Mouse (Mus musculus) liver, embryonic 11.5 days (tissue): ENCODE measurements around the gene Copg1. TPM values are rescaled to one million over a fixed set of nuclear protein-coding genes. Genes with fewer than 3 reads are reported as not detected.

Source experiments
- ATAC-seq: fragments of 200-750 bp; cut with Nextera tagmentation; replicated peaks from 2 replicates; pipeline ENCODE4 v1.8.0; 2017; ENCODE audit warnings: moderate number of reproducible peaks, mild to moderate bottlenecking, moderate TSS enrichment, moderate library complexity; ENCODE audit not compliant: low FRiP score
- DNase-seq: peaks from one replicate; pipeline ENCODE4 v3.0.0-alpha.2; 2017; ENCODE audit warnings: low spot score
- H3K27ac ChIP-seq: fragments of 300-500 bp; sonication (generic); 2 replicates; pipeline ENCODE4 v1.5.1; 2014; ENCODE audit warnings: mild to moderate bottlenecking, low read depth, low read length, control low read depth
- H3K27me3 ChIP-seq: fragments of 300-500 bp; sonication (generic); replicated peaks from 2 replicates; pipeline ENCODE4 v1.6.1; 2014; ENCODE audit warnings: low read length, mixed read lengths; ENCODE audit not compliant: control insufficient read depth, insufficient read depth
- H3K36me3 ChIP-seq: fragments of 300-500 bp; sonication (generic); 2 replicates; pipeline ENCODE4 v1.6.1; 2014; ENCODE audit warnings: mild to moderate bottlenecking, low read length, moderate library complexity, mixed read lengths; ENCODE audit not compliant: control insufficient read depth, insufficient read depth
- H3K4me1 ChIP-seq: fragments of 300-500 bp; sonication (generic); replicated peaks from 2 replicates; pipeline ENCODE4 v1.6.1; 2014; ENCODE audit warnings: low read length, mixed read lengths; ENCODE audit not compliant: control insufficient read depth, insufficient read depth
- H3K4me2 ChIP-seq: fragments of 300-500 bp; sonication (generic); 2 replicates; pipeline ENCODE4 v1.6.1; 2014; ENCODE audit warnings: mild to moderate bottlenecking, control low read depth, moderate library complexity
- H3K4me3 ChIP-seq: fragments of 300-500 bp; sonication (generic); 2 replicates; pipeline ENCODE4 v1.5.1; 2014; ENCODE audit warnings: low read depth, low read length, control low read depth
- H3K9ac ChIP-seq: fragments of 300-500 bp; sonication (generic); 2 replicates; pipeline ENCODE4 v1.6.1; 2014; ENCODE audit warnings: low read depth, low read length, control low read depth
- H3K9me3 ChIP-seq: fragments of 300-500 bp; sonication (generic); 2 replicates; pipeline ENCODE4 v1.6.1; 2016; ENCODE audit warnings: low read length, inconsistent platforms, mixed read lengths; ENCODE audit not compliant: control insufficient read depth
- WGBS: fragments of 180-500 bp; shearing (Covaris S2); extraction: QIAGEN DNeasy Blood & Tissue Kit; methylation state at CpG from one replicate; pipeline ENCODE4 v1.1.7; 2014; 5-methylcytosine and 5-hydroxymethylcytosine counted together
- polyA plus RNA-seq: library from polyadenylated mRNA; unstranded; fragments of >200 nt; fragmentation: Nextera tagmentation; extraction: Ambion mirVana; gene quantifications from 2 replicates; pipeline ENCODE4 v1.2.1, GENCODE M21; 2014

Copg1 gene
- polyA plus RNA-seq, 1 experiment from 2014 or later: 116 TPM

DNA sequence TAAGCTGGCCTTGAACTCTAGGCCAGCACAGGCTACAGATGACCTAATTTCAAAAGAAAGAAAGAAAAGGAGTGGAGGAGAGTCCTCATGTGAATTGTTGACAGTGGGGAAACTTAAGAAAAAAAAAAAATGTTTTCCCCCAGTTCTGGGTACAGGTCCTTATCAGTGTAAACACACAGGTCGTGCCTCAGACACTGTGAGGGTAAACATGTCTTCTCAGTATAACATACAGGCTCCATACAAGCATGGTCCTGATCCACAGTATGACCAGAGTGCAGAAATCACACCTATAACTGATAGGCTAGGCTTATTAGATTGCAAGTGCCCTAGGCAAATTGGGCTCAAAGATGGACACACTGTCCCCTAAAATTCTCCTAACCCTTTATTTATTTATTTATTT, 17.2 kb upstream of the Copg1 start:
- no peak overlapping the region for H3K4me3 ChIP-seq
- ATAC-seq: peak; percentile 71
- no peaks in the 10 kb centered on the region for H3K27me3 ChIP-seq
- H3K9me3 ChIP-seq: no peaks in the 10 kb centered on the region
- 26% methylated on average over 1 of the region's 1 CpGs for WGBS
- no peak overlapping the region for H3K4me2 ChIP-seq
- no peak overlapping the region for H3K9ac ChIP-seq
- no peaks in the 10 kb centered on the region for H3K36me3 ChIP-seq
- H3K27ac ChIP-seq: no peak overlapping the region
- DNase-seq: no peak
- H3K4me1 ChIP-seq: peaks cover 22% of the 10 kb centered on the region

DNA sequence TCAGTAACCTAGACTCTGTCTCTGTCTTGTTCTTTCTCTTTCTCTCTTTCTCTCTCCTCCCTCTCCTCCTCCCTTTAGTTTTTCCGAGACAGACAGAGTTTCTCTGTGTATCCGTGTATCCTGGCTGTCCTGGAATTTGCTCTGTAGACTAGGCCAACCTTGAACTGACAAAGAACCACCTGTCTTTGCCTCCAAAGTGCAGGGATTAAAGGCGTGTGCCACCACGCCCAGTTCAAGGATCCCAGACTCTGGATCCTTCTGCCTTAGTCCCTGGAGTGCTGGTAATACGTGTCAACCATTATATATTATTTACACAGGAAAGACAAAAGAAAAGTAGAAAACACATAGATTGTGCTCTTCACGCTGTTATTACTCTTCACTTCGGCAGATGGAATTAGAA, 16.4 kb upstream of the Copg1 start:
- WGBS: 85% methylated on average over 7 of the region's 7 CpGs
- ATAC-seq: no peak

DNA sequence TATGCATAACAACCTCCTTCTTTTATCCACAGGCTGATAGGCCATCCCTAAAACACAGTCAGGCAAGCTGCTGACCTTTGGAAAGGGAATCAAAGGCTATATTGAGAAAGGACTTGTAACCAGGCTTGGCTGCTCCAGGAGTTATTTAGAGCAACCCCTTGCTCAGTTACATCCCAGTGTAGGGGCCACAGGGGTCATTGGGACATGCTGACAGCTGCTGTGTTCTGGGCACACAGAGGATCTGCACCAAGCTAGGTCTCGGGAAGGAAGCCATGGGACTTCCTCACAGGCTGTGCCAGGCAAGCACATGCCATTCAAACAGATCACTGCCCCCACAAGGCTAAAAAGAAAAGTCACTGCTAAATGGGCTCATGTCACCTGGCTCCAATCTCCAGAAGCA, 14.5 kb upstream of the Copg1 start:
- Histone ChIP-seq H3K9me3 (no peaks in the 10 kb centered on the region), H3K4me3 (no peak overlapping the region), H3K9ac (no peak overlapping the region), H3K27me3 (no peaks in the 10 kb centered on the region), H3K36me3 (no peaks in the 10 kb centered on the region), H3K4me1 (peaks cover 15% of the 10 kb centered on the region), H3K27ac (no peak overlapping the region), H3K4me2 (no peak overlapping the region)
- ATAC-seq: no peak
- WGBS: 54% methylated on average over 1 of the region's 1 CpGs
- DNase-seq: no peak

More for the DNA sequence above, 16.4 kb upstream of the Copg1 start:
- peaks cover 22% of the 10 kb centered on the region for H3K4me1 ChIP-seq
- H3K9ac ChIP-seq: no peak overlapping the region
- no peak overlapping the region for H3K4me3 ChIP-seq
- no peak overlapping the region for H3K27ac ChIP-seq
- H3K9me3 ChIP-seq: no peaks in the 10 kb centered on the region
- no peaks in the 10 kb centered on the region for H3K27me3 ChIP-seq
- H3K4me2 ChIP-seq: no peak overlapping the region
- no peak for DNase-seq
- no peaks in the 10 kb centered on the region for H3K36me3 ChIP-seq

- no peaks in the 10 kb centered on the region for H3K9me3 ChIP-seq
- no peaks in the 10 kb centered on the region for H3K36me3 ChIP-seq
- DNase-seq: no peak
- WGBS: 92% methylated on average over 2 of the region's 2 CpGs
- peaks cover 14% of the 10 kb centered on the region for H3K4me1 ChIP-seq
- no peak for ATAC-seq
- no peak overlapping the region for H3K9ac ChIP-seq
- no peak overlapping the region for H3K27ac ChIP-seq
- no peaks in the 10 kb centered on the region for H3K27me3 ChIP-seq
- no peak overlapping the region for H3K4me2 ChIP-seq
- no peak overlapping the region for H3K4me3 ChIP-seq
Observed at GRCm38 (mm10) chr6:87873963-87874362, 13.7 kb upstream of the Copg1 start.

DNA sequence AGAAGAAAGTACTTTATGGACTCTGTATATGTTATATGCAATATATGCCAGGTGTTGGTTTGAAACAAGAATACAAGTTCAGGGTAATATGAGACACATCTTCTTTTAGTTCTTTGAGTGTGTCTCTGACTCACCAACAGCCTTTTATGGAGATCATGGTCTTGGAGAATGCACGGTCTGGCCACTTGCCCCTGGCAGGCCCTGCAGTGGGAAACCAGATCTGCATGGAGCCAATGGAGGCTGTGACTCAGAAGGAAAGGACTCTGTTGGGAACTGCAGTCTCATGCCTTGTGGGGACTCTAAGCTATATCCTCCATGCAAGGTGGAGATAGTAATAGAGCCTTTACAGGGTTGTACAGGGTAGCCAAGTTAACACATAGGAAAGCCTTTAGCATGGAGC, 12.5 kb upstream of the Copg1 start:
- no peaks in the 10 kb centered on the region for H3K9me3 ChIP-seq
- no peak for ATAC-seq
- H3K27ac ChIP-seq: no peak overlapping the region
- no peaks in the 10 kb centered on the region for H3K36me3 ChIP-seq
- H3K27me3 ChIP-seq: no peaks in the 10 kb centered on the region
- DNase-seq: no peak
- H3K4me1 ChIP-seq: peaks cover 15% of the 10 kb centered on the region
- H3K4me2 ChIP-seq: no peak overlapping the region
- 88% methylated on average over 1 of the region's 1 CpGs for WGBS
- H3K9ac ChIP-seq: no peak overlapping the region
- no peak overlapping the region for H3K4me3 ChIP-seq

- Histone ChIP-seq H3K4me1 (peaks cover 10% of the 10 kb centered on the region), H3K4me2 (no peak overlapping the region), H3K27me3 (no peaks in the 10 kb centered on the region), H3K27ac (no peak overlapping the region), H3K4me3 (no peak overlapping the region), H3K9ac (no peak overlapping the region), H3K9me3 (no peaks in the 10 kb centered on the region), H3K36me3 (no peaks in the 10 kb centered on the region)
- ATAC-seq (no peak), DNase-seq (no peak)
- WGBS: 76% methylated on average over 7 of the region's 7 CpGs
Observed at GRCm38 (mm10) chr6:87875562-87875961, 12.1 kb upstream of the Copg1 start.

DNA sequence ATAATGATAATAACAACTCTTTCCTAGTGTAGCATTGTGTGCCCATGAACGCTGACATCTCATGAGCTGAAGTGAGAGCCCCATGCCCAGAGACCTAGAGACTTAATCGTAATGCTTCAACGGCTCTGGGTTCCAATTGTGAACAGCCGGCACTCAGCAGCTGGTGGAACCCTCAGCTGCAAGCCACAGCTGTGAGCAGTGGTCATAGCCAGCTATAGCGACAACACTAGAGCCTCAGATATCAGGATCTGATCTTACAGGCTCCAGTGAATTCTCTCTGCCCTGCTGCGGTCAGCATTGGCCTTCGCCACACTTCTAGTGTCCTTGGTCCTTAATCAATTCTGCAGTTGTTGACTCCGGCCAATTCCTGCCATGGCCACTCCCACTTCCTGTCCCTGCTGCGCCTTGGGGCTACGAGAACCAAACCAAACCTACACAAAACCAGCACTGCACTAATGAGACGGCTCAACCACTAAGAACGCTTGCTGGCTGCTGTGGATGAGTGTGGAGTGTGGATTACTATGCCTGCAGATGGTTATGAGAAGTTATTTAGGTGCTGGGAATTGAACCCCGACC, 11.5 kb upstream of the Copg1 start:
- H3K4me1 ChIP-seq: peaks cover 10% of the 10 kb centered on the region
- no peaks in the 10 kb centered on the region for H3K36me3 ChIP-seq
- no peak overlapping the region for H3K27ac ChIP-seq
- no peaks in the 10 kb centered on the region for H3K9me3 ChIP-seq
- DNase-seq (no peak), ATAC-seq (peak; percentile 25; the same call in 1 of the 2 replicates)
- no peak overlapping the region for H3K9ac ChIP-seq
- H3K4me2 ChIP-seq: peak overlapping the region; percentile 35
- H3K4me3 ChIP-seq: no peak overlapping the region
- no peaks in the 10 kb centered on the region for H3K27me3 ChIP-seq
- WGBS: 49% methylated on average over 13 of the region's 13 CpGs

- Histone ChIP-seq H3K4me1 (peaks cover 10% of the 10 kb centered on the region), H3K27me3 (no peaks in the 10 kb centered on the region), H3K9ac (no peak overlapping the region), H3K9me3 (no peaks in the 10 kb centered on the region), H3K27ac (no peak overlapping the region), H3K36me3 (no peaks in the 10 kb centered on the region), H3K4me2 (no peak overlapping the region), H3K4me3 (no peak overlapping the region)
- DNase-seq: no peak
- WGBS: 31% methylated on average over 4 of the region's 4 CpGs
- ATAC-seq: no peak
Observed at GRCm38 (mm10) chr6:87879010-87879409, 8.6 kb upstream of the Copg1 start.

DNA sequence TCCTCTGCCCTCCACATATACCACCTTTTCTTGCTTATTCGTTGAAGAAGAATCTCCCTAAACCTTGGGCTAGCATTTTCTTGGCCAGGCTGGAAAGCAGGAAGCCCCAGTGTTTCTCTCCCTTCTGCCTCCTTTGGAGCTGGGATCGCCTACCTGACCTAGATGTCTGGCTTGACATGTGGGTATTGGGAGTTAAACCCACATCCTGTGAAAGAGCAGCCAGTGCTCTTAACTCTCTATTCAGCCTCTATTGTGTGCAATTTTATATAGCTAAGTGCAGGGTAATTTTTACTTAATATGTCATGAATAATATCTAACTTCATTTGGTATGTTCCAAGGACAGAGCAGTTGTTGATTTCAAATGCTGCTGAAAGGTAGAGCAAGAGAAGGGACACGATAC, 8.0 kb upstream of the Copg1 start:
- 69% methylated on average over 3 of the region's 3 CpGs for WGBS
- ATAC-seq: no peak
- no peak for DNase-seq

More for the DNA sequence above, 8.0 kb upstream of the Copg1 start:
- H3K9me3 ChIP-seq: no peaks in the 10 kb centered on the region
- H3K27ac ChIP-seq: no peak overlapping the region
- H3K4me3 ChIP-seq: no peak overlapping the region
- peaks cover 10% of the 10 kb centered on the region for H3K4me1 ChIP-seq
- no peaks in the 10 kb centered on the region for H3K27me3 ChIP-seq
- no peak overlapping the region for H3K4me2 ChIP-seq
- H3K36me3 ChIP-seq: no peaks in the 10 kb centered on the region
- H3K9ac ChIP-seq: no peak overlapping the region
